Mouse (Mus musculus): ENCODE results near the gene Ldhc.
"Not testable (repeated sequence)": the region's sequence is repeated elsewhere in the genome, so short reads cannot be mapped to it uniquely, and the experiment has no call there.

The Ldhc gene

GRCm38 (mm10) chr7:46843576-46843975 lies 17.4 kb upstream of the Ldhc start:
- no peak for DNase-seq

GRCm38 (mm10) chr7:46845211-46845977 lies 15.6 kb upstream of the Ldhc start:
- peak; percentile 92 to 94 for DNase-seq

- peak; percentile 40 to 46 for DNase-seq
Measured at GRCm38 (mm10) chr7:46845978-46846485, 15.0 kb upstream of the Ldhc start.

GRCm38 (mm10) chr7:46846486-46847244 lies 14.3 kb upstream of the Ldhc start:
- peak; percentile 54 to 56 for DNase-seq

- no peak for DNase-seq
Measured at GRCm38 (mm10) chr7:46849287-46849686, 11.7 kb upstream of the Ldhc start.

- DNase-seq = no peak
Measured at GRCm38 (mm10) chr7:46851026-46851425, 10.0 kb upstream of the Ldhc start.

GRCm38 (mm10) chr7:46852666-46853065 lies 8.3 kb upstream of the Ldhc start:
- no peak for DNase-seq

GRCm38 (mm10) chr7:46853365-46853764 lies 7.6 kb upstream of the Ldhc start:
- no peak for DNase-seq

GRCm38 (mm10) chr7:46855866-46856560 lies 5.0 kb upstream of the Ldhc start:
- DNase-seq = no peak

GRCm38 (mm10) chr7:46857436-46857835 lies 3.6 kb upstream of the Ldhc start:
- no peak for DNase-seq

- DNase-seq = no peak
Measured at GRCm38 (mm10) chr7:46859031-46859430, 2.0 kb upstream of the Ldhc start.

- DNase-seq = no peak
Measured at GRCm38 (mm10) chr7:46871988-46872387, 11.0 kb downstream of the Ldhc start.

GRCm38 (mm10) chr7:46876841-46877240 lies 15.8 kb downstream of the Ldhc start:
- DNase-seq = no peak

GRCm38 (mm10) chr7:46877255-46877654 lies 16.3 kb downstream of the Ldhc start:
- DNase-seq = no peak

- DNase-seq = no peak
Measured at GRCm38 (mm10) chr7:46879851-46880250, 18.8 kb downstream of the Ldhc start.

GRCm38 (mm10) chr7:46880992-46881391 lies 20.0 kb downstream of the Ldhc start:
- DNase-seq = no peak

- not testable (repeated sequence) for DNase-seq
Measured at GRCm38 (mm10) chr7:46881941-46882340, 20.9 kb downstream of the Ldhc start.

GRCm38 (mm10) chr7:46883304-46883703 lies 22.3 kb downstream of the Ldhc start:
- no peak for DNase-seq

GRCm38 (mm10) chr7:46895511-46895910 lies 34.5 kb downstream of the Ldhc start:
- no peak for DNase-seq

GRCm38 (mm10) chr7:46899343-46899742 lies 38.3 kb downstream of the Ldhc start:
- no peak for DNase-seq

- no peak for DNase-seq
Measured at GRCm38 (mm10) chr7:46911250-46911649, 50.2 kb downstream of the Ldhc start.

GRCm38 (mm10) chr7:46916376-46916775 lies 55.4 kb downstream of the Ldhc start:
- no peak for DNase-seq

- no peak for DNase-seq
Measured at GRCm38 (mm10) chr7:46918678-46919371, 57.8 kb downstream of the Ldhc start.

All from lung, adult 18-20 months (tissue).